Mouse (Mus musculus): ENCODE data around the gene Fam222a. TPM values are rescaled to one million over a fixed set of nuclear protein-coding genes. Genes with fewer than 3 reads are reported as not detected.

Fam222a gene
- total RNA-seq, 2 experiments from 2014 or later = 2.2 to 2.5 TPM

DNA sequence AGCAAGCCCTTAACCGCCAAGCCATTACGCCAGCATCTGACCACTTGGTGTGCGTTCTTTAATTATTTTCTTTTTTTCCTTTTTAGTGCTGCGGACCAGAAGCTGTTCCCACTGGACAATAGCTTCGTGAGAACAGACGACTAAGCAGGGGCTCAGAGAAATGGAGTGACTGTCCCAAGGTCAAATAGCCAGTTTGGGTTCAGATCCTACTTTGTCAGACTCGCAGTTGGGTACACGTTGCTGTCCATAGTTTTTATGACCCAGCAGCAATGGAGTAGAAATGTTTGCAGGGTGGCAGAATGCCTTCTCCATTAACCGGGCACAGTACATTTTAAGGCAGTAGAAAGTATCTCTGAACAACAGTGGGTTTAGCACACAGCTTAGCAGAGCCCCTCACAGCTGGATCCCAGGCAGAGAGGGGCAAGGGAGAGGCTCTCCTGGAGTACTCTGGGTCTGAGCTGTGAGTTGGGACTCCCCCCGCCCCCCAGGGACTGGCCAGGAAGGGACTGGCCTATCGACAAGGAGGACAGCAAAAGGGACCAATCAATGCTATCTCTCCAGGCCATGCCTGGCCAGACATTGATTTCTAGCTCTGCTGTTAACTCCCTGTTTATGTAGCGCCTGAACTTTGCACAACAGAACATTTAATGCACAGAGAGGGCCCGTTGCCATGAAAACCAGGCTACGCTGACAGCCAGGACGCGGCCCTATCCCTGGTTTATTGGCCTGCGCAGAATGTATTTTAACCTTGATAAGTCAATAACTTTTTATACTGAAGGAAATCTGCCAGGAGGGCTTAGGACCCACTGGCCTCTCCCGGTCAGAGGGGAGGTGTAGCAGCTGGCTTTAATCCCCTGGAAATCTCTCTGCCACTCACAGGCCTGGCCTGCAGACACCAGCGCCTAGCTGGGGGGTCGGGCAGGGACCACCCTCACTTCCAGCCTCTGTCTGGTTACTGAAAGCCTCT, 9.8 kb upstream of the Fam222a start:
- DNase-seq (ENCODE audit: low spot score in 2 of 2) = no peak

DNA sequence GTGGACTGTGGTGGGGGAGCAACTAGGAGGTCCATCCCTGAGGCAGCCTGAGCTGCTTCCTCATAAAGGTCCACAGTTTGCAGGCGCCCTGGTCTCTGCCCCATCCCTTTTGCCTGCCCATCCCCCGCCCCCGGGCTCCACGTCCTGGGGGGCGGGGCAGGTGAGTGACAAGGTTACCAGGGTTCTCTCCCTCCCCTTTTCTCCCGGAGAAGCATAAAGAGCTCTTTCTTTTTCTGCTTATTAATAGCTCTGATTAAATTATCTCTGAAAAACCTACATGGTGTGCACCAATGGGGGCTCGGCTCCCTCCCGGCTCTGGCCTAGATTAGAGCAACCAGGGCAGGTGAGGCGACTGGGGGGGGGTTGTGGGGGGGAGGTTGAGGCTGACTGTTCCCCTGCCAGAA, 7.3 kb upstream of the Fam222a start:
- no peak for DNase-seq (ENCODE audit: low spot score in 2 of 2)

DNA sequence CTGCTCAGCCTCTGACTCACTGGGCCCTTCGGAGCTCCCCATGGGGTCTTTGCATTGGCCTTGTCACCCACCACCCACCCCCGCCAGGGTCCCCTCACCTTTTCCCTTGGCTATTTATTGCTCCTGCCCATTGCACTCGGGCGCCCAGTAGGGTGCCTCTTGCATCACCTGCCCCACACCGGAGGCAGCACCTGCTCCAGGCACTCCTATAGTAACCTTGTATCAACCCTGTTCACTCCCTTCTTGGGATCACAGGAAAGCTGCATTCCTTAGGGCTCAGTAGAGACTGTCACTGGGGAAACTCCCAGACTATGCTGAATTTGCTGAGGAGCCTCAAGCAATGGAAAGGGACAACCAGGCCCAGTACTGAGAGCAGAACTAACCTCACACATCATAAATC, 6.9 kb upstream of the Fam222a start:
- DNase-seq (ENCODE audit: low spot score in 2 of 2) = no peak

DNA sequence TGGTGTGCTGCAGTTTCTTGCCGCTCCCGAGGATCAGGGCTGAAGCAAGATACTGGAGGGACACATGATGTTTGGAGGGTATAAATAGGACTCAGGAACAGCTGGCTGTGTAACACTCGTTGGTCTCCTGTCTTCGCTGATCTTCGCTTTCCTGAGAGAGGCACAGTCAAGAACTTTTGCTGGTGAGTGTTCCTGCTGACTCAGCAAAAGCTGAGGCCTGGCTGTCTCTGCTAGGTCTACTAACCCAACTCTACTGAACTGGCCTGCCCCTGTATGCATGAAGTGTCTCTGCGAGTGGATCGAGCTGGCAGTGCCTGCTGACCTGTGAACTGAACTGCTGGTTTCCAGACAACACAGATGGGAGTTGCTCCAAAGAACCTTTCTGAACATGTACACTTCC, 3.8 kb upstream of the Fam222a start:
- DNase-seq (ENCODE audit: low spot score in 2 of 2) = no peak

DNA sequence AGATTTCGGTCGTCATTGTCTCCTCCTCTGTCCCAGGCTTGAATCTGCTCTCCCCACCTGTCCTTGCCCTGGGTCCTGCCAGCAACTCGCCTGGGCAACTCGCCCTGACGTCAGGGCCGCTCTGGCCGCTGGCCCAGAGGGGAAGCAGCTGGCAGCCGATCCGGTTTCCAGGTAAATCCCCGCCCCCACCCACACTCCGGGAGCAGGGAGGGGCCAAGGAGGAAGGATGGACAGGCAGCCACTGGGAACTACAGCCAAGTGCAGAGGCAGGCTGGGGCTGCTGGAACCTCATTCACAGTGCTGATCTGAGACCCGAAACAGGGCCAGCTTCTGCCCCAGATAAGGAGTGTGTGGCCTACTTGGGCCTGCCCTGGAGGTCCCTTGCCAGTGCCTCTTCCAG, 2.5 kb upstream of the Fam222a start:
- DNase-seq (ENCODE audit: low spot score in 2 of 2) = no peak

DNA sequence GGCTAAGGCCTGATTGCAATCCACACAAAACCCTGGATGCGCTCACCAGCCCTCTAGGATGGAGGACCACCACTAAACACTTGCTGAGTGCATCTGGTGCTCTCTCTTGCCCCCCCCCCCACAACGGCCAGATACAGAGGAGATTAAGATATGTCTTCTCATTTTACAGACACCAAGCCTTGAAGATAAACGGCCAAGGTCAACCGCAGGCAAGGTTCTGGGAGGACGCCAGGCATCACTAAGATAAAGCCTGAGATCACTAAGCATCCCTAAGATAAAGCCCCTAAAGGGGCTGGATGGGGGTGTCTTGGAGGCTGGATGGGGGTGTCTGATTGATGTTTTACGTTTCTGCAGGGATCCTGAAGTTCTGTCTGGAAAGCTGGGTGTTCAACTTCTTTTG, 2.1 kb upstream of the Fam222a start:
- DNase-seq (ENCODE audit: low spot score in 2 of 2) = no peak

DNA sequence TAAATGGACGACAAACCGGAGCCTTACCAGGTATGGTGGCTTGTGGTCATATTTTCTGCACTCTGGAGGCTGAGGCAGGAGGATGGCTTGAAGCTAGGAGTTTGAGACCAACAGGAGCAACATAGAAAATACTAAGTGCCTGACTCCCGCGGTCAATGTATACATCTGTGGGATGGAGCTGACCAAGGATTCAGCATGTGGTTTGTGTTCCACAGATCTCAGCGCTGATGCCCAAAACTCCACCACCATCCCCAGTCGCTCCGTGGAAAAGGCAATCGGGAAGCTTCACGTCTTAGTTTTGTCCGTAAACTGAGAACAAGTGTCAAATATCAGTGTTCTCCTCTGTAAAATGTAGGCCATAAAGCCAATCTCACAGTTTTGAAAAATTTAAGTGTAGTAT, 1.4 kb upstream of the Fam222a start:
- no peak for DNase-seq (ENCODE audit: low spot score in 2 of 2)

DNA sequence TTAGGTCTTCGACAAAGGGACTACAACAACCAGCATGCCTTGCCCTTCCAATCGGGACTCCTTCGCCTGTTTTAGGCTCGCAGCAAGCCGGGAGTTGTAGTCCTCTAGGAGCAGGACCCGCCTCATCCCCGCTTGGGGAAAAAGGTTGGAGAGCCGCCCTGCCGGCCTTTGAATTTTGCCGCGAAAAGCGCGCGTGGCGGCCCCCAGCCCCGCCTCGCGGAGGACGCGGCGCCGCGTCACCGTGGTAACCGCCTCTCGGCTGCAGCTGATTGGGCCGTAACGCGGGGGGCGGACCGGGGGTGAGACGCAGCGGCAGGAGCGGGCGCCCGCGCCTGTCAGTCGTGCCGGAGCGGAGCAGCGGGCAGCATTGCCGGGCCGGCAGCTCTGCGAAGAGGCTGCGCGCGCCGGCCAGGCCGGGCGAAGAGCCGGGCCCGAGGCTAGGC, 720 bp upstream of the Fam222a start:
- DNase-seq (ENCODE audit: low spot score in 2 of 2) = peak; percentile 96

DNA sequence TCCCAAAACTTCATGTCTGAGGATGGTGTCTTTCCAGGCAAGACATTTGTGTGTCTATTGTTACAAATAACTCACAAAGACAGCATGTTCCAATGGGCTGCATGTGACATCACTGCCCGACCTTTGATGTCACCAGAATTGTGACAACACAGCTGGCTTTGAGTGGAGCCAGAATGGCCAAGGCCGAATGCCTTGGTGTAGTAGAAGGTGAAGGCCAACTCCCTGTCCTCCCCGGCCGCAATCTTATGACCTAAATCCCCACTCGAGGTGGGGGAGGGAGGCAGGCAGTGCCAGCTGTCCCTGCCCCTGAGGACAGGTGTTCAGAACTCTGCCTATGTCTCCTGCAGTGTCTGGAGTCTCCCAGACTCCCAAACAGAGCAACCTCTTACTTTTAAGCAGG, 1.0 kb downstream of the Fam222a start:
- DNase-seq (ENCODE audit: low spot score in 2 of 2) = no peak

DNA sequence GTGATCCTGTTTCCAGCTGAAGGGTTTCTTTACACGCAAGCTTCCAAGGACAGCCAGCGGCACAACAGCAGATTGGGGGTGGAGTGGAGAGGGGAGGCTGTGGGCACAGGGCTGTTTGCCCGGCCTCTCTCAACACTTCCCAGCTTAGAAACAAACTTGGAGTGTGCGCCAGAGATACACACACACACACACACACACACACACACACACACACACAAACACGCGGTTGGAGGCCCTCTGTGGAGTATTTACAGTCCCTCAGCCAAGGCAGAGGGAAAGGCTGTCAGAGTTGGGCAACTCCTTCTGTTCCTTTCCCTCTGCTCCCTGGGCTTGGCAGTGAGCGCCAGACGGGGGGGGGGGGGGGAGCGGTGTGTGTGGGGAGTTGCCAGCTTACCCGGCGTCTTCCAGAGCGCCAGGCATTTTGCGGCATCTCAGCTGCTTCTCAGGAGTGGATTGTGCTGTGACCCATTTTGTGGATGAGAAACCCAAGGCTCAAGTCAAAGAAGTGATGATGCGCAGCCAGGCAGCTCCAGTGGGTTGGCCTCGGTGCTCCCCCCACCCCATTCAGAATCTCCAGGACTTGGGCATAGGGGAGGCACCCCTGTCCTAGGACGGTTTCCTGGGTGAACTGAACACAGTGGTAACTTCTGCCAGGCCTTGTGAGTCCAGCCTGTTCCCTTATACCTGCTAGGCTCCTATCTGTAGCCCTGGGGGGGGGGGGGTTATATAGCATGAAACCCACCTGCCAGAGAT, 2.3 kb downstream of the Fam222a start:
- no peak for DNase-seq (ENCODE audit: low spot score in 2 of 2)

DNA sequence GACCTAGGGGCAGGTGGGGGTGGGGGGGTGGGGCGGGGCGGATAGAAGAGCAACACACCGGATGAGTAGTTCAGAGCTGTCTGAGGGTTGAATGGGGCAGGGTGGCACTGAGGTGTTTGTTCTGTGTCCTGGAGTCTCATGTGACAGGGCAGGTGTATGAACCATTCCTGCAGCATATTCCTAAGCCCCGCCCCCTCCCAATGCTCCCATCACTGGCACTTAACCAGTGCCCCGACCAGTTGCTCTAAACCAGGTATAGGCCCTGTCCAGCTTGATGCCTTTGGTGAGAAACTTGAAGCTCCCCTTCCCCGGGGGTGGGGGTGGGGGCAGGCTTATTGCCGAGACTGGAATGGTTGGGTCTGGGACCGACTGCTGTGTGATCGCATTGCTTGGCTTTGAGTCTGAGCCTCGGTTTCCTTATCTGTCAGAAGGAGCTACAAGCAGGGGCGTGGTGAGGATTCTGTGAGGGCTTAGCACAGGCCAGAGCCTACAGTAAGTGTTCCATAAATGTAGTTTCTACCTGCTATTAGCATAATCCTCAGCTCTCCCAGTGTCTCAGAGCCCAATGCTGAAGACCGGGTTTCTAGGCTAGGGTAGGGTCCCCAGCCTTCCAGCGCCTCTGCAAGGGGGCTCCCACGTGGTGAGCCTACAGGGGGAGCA, 3.1 kb downstream of the Fam222a start:
- DNase-seq (ENCODE audit: low spot score in 2 of 2) = no peak

DNA sequence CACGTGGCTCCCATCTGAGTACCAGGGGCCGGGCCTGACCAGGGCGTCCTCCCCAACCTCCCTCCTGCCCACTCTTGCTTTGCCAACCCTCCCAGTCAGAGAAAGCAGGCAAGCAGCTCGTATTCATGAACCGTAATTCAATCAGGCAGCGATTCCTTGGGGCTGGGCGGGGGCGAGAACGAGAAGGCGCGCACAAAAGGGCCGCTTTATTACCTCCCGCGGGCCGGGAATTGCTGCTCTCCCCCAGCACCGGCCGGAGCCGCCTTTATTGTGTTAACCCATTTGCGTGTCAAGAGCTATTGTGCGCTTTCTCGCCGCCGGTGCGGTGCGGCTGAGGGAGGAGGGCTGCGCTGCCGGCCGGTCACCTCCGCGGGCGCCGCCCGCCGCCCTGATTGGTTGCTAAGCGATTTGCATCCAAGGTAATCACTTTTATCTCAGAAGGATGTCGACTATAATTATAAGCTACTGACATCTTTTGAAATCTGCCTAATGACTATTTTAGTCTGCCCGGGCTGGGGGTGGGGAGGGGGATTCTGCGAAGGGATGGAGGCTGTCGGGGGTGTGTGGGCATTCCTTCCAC, 3.7 kb downstream of the Fam222a start:
- no peak for DNase-seq (ENCODE audit: low spot score in 2 of 2)

DNA sequence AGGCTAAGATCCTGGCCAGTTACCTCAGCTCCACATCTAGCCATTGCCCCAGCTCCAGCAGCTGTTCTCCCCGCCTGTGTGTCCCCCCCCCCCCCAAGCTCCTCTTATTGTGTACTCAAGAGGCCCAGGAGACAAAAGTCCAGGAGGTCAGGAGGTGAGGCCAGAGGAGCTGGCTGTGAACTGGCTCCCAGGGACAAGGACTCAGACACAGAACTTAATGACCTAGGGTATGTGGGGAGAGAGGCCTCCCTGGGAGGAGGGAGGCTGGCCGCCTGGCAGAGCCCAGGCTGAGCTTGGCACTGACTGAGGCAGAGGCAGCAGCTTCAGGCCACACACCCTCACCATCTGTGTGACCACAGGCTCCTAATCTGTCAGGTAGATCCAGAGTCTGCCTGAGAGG, 5.2 kb downstream of the Fam222a start:
- no peak for DNase-seq (ENCODE audit: low spot score in 2 of 2)

DNA sequence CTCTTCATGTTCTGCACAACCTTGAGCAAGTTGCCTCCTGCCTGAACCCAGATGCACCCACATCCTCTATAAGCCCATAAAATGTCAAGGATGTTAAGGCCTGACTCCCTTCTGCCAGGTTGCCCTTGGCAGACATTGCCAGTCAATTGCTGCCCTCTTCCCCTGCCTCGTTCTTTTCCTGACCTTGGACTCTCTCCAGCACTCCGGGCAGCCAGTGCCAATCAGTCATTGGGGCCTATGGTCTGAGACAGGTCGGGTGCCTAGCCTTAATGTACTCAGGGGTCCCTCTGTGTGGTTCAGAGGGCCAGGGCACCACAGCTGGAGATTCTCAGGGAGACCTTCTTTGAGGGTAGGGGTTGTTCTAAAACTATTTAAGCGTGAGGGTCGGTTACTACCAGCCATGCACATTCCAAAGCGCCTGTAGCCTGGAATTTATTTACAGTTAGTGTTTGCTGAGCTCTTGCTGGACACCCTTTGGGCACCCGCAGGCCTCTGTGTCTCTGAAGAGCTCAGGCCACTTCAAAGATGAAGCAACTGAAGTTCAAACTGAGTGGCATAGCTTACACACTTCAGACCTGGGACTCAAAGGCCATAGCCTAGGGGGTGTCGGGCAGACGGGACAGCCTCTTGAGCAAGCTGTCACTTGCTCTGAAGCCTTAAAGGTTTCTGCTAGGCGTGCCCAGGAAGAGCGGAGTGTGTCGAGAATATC, 6.3 kb downstream of the Fam222a start:
- DNase-seq (ENCODE audit: low spot score in 2 of 2) = no peak

DNA sequence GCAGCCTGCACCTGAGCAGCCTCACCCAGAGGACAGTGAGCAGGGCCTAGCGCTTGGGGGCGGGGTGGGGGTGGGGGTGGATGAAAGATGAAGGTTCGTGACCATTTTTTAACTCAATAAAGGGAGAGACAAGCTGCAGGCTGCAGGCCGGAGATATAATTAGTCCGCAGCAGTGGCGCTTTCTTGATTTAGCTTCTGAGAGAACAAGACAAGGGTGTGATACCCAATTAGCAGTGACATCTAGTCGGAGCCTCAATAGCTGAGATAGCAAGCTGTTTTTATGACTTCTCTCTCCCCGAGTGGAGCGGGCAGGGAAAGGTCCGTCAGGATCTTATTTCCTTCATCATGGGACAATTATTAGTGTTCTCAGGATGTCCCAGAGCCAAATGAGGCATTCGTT, 7.2 kb downstream of the Fam222a start:
- DNase-seq (ENCODE audit: low spot score in 2 of 2) = no peak

DNA sequence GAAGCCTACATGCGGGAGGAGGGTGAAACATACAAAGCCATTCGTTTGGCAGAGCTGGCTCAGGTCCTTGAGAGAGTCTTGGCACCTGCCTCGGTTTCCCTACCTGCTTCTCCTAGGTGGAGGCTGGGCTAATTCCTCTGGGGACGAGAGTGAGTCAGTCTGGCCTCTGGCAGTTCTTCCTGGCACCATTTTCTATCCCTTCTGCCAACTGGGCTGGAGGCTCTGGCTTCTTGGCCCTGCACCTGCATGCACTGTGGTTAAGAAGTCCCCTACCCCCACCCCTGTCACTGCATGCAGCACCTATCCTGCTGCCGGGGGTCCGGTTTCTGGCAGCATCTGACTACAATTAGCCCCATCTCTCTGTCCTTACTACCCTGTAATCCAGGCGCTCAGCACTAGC, 7.7 kb downstream of the Fam222a start:
- no peak for DNase-seq (ENCODE audit: low spot score in 2 of 2)

DNA sequence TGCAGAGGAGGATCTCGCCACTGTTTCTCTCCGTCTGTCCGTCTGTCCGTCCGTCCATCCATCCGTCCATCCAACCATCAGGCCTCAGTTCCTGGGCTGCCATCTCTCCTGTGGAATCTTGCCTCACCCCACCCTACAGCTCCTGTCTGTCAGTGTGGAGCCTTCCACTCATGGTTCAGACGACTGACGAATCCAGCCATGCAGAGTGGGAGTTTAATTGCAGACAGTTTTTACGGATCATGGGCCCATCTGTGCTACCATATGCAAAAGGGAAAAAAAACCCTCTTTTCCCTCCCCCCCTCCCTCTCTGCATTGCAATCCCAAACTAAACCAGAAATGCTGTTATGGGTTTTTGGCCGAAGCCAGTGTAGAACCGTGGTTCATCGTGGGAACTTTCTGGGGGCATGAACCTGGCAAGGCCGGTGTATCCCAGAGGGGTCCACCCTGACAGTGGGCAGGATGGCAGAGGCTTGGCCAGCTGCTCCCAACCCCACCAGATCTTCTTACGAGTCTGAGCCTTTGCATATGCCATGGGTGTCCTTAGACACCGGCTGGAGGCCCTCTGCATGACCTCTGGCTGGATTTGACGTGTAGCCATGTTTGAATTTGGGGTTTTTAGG, 8.3 kb downstream of the Fam222a start:
- DNase-seq (ENCODE audit: low spot score in 2 of 2) = no peak

DNA sequence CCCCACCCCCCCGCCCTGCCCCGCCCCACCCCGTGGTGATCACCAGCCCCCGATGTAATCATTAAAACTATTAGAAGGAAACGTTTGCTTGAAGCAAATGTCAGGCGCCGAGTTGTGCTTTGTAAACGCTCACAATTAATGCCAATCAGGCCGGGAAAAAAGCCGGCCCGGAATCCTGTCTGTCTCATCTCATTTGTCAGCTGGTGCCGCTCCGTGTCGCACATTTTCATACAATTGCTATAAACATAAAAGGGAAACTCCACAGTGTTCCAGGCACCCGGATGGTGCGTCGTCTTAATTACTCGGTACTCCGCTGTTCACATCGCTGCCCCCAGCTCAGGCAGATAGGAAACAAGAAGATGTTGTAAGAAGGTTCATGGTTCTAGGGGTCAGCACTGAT, 10.5 kb downstream of the Fam222a start:
- DNase-seq (ENCODE audit: low spot score in 2 of 2) = no peak

DNA sequence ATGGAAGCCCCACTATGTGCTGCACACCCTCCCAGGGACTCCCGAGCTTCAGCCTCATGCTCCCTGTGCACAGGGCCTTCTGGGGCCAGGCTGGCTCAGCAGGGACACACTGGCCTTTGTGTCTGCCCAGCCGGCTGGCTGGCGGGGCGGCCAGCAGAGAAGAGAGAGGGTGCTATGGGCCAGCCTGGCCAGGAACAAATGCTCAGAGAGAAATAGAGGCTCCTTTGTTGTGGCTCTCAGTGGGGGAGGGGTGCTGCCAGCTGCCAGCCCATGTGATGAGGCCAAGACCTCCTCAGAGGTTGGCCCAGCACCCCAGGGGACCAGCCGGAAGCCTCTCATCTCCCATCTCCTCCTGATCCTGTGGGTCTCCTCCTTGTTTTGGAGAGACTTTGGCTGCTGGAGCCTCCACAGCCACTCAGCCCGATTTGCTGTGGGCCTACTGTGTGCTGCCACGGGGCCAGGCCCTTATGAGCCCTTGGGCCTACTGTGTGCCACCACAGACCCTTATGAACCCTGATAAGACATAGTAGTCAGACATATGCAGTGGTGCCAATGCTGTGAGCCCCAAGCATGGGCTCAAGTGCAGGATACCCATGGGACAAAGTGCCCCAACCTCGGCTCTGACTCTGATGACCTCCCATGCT, 12.0 kb downstream of the Fam222a start:
- peak in 1 of 2 experiments; percentile 39 for DNase-seq (ENCODE audit: low spot score in 2 of 2)

DNA sequence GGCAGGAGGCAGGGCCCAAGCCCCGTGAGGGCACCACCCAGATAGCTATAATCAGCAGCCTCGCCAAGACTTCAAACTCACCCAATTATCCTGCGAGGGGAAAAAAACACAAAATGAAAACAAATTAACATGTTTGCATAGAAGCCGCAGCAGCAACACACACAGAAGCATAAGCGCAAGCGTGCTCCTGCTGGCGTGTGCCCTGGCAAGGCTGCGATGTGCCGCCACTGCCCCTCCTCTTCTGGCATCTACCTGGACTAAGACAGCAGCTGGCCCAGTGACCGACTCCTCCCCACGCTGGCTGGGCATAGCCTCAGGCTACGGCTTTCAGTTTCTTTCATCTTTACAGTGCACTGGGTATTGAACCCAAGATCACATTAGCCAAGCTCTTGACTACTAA, 13.7 kb downstream of the Fam222a start:
- DNase-seq (ENCODE audit: low spot score in 2 of 2) = no peak
